Mouse (Mus musculus) ES-Bruce4 (cell line): Measurements from ENCODE around the gene Lmo7.

Experiments
- CTCF ChIP-seq: IDR thresholded peaks from one replicate; pipeline ENCODE4 v1.8.1; 2011; ENCODE audit warnings: low read depth, low read length
- EP300 ChIP-seq: IDR thresholded peaks from 2 replicates; pipeline ENCODE4 v1.6.1; 2011; ENCODE audit warnings: low read depth, low read length; ENCODE audit not compliant: insufficient read depth
- POLR2A ChIP-seq: IDR thresholded peaks from one replicate; pipeline ENCODE4 v1.8.1; 2011; ENCODE audit warnings: low read length; ENCODE audit not compliant: insufficient read depth

DNA sequence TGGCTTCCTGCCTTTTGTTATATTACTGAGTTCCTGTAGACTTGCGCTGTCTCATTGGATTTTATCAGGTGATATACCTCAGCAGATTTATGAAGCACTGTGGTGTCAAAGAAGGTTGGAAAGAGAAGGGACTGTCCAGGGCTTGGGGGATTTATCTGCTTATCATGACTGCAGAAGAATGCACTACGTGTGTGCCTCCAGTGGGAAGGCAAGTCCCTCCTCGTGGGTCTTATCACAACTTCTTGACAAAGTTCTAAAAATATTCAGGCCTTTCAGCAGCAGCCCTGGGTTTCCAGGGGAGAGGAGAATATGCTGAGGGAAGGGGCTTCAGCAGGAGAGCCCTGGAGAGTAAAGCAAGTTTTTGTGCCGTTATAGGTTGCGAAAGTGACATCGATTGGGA lies 154.0 kb downstream of the Lmo7 start:
- TF ChIP-seq POLR2A: no peak
- TF ChIP-seq CTCF: no peak
- no peak for TF ChIP-seq EP300
